Mouse (Mus musculus) forebrain, postnatal 0 days (tissue): ENCODE measurements around the gene Btbd11. TPM values are rescaled to one million over a fixed set of nuclear protein-coding genes. Genes with fewer than 3 reads are reported as not detected.

Experiments
- ATAC-seq: fragments of 200-750 bp; cut with Nextera tagmentation; 2 replicates; pipeline ENCODE4 v1.8.0; 2017; ENCODE audit warnings: mild to moderate bottlenecking, moderate library complexity
- DNase-seq: peaks from one replicate; pipeline ENCODE4 v3.0.0-alpha.2; 2015
- H3K27ac ChIP-seq: fragments of 300-500 bp; sonication (generic); 2 replicates; pipeline ENCODE4 v1.5.1; 2014; ENCODE audit warnings: low read depth, mild to moderate bottlenecking, antibody characterized with exemption, low read length, moderate library complexity, mixed read lengths
- H3K27me3 ChIP-seq: fragments of 300-500 bp; sonication (generic); 2 replicates; pipeline ENCODE4 v1.6.1; 2014; ENCODE audit warnings: mild to moderate bottlenecking, low read length, mixed read lengths; ENCODE audit not compliant: insufficient read depth
- H3K36me3 ChIP-seq: fragments of 300-500 bp; sonication (generic); 2 replicates; pipeline ENCODE4 v1.6.1; 2014; ENCODE audit warnings: mild to moderate bottlenecking, moderate library complexity; ENCODE audit not compliant: insufficient read depth
- H3K4me1 ChIP-seq: fragments of 300-500 bp; sonication (generic); 2 replicates; pipeline ENCODE4 v1.6.1; 2014; ENCODE audit warnings: antibody characterized with exemption; ENCODE audit not compliant: insufficient read depth
- H3K4me2 ChIP-seq: fragments of 300-500 bp; sonication (generic); 2 replicates; pipeline ENCODE4 v1.6.1; 2014; ENCODE audit warnings: low read depth, mild to moderate bottlenecking, moderate library complexity
- H3K4me3 ChIP-seq: fragments of 300-500 bp; sonication (generic); 2 replicates; pipeline ENCODE4 v1.5.1; 2014; ENCODE audit warnings: low read depth, low read length, mixed read lengths
- H3K9ac ChIP-seq: fragments of 300-500 bp; sonication (generic); 2 replicates; pipeline ENCODE4 v1.6.1; 2014; ENCODE audit warnings: mild to moderate bottlenecking
- H3K9me3 ChIP-seq: fragments of 300-500 bp; sonication (generic); 2 replicates; pipeline ENCODE4 v1.6.1; 2016; ENCODE audit warnings: low read length
- CTCF ChIP-seq: sonication (generic); IDR thresholded peaks from 2 replicates; pipeline ENCODE4 v1.5.1; 2016; ENCODE audit warnings: antibody characterized with exemption, control low read depth, low read depth
- WGBS: fragments of 180-500 bp; shearing (Covaris S2); extraction: QIAGEN DNeasy Blood & Tissue Kit; methylation state at CpG from one replicate; pipeline ENCODE4 v1.1.7; 2014; 5-methylcytosine and 5-hydroxymethylcytosine counted together
- polyA plus RNA-seq: library from polyadenylated mRNA; unstranded; fragments of >200 nt; fragmentation: Nextera tagmentation; extraction: Ambion mirVana; gene quantifications from 2 replicates; pipeline ENCODE4 v1.2.1, GENCODE M21; 2015
- total RNA-seq: library from RNA; depleted of rRNA; stranded (reverse); fragments of >200 nt; gene quantifications from 2 replicates; pipeline ENCODE4 v1.2.3, GENCODE M21; 2014; rRNA removed

The Btbd11 gene
- 17.6 and 22.5 TPM in 2 replicates for total RNA-seq
- polyA plus RNA-seq = 7.5 and 9.9 TPM in 2 replicates

GRCm38 (mm10) chr10:85386605-85387218, at the start of gene Btbd11:
Gene Btbd11 (plus strand): TSS chr10:85386814.
- Histone ChIP-seq H3K4me2 (peak within 1 kb of the TSS; percentile 99), H3K27me3 (no peaks in the 10 kb centered on the region), H3K27ac (peak within 1 kb of the TSS; percentile 50), H3K9ac (peak within 1 kb of the TSS; percentile 68), H3K36me3 (no peaks in the 10 kb centered on the region), H3K4me1 (0 out of 2 replicates have a peak, but pooled peaks cover 3% of the 10 kb centered on the region), H3K9me3 (no peaks in the 10 kb centered on the region), H3K4me3 (peak within 1 kb of the TSS; percentile 59)
- ATAC-seq = peak; percentile 95
- peak; percentile 36 for TF ChIP-seq CTCF
- DNase-seq = peak; percentile 92
- WGBS = 1% methylated on average over 46 of the region's 46 CpGs

GRCm38 (mm10) chr10:85338733-85339132, 47.9 kb upstream of the Btbd11 start:
- no peak for DNase-seq
- WGBS = 56% methylated on average over 12 of the region's 12 CpGs
- TF ChIP-seq CTCF = no peak
- Histone ChIP-seq H3K4me1 (no peaks in the 10 kb centered on the region), H3K9ac (no peak overlapping the region), H3K4me2 (no peak overlapping the region), H3K27ac (no peak overlapping the region), H3K27me3 (no peaks in the 10 kb centered on the region), H3K9me3 (no peaks in the 10 kb centered on the region), H3K4me3 (no peak overlapping the region), H3K36me3 (no peaks in the 10 kb centered on the region)
- no peak for ATAC-seq

- H3K27me3 ChIP-seq = no peaks in the 10 kb centered on the region
- DNase-seq = no peak
- WGBS = 72% methylated on average over 1 of the region's 1 CpGs
- H3K4me2 ChIP-seq = no peak overlapping the region
- no peak for ATAC-seq
- TF ChIP-seq CTCF = peak; percentile 19; the same call in 1 of the 2 replicates
- H3K4me1 ChIP-seq = no peaks in the 10 kb centered on the region
- H3K4me3 ChIP-seq = no peak overlapping the region
- no peaks in the 10 kb centered on the region for H3K36me3 ChIP-seq
- H3K9ac ChIP-seq = no peak overlapping the region
- H3K9me3 ChIP-seq = no peaks in the 10 kb centered on the region
- no peak overlapping the region for H3K27ac ChIP-seq
Observed at GRCm38 (mm10) chr10:85341867-85342266, 44.7 kb upstream of the Btbd11 start.

GRCm38 (mm10) chr10:85347171-85347570, 39.4 kb upstream of the Btbd11 start:
- no peaks in the 10 kb centered on the region for H3K9me3 ChIP-seq
- no peaks in the 10 kb centered on the region for H3K27me3 ChIP-seq
- H3K4me1 ChIP-seq = no peaks in the 10 kb centered on the region
- no peak overlapping the region for H3K4me2 ChIP-seq
- no peak overlapping the region for H3K4me3 ChIP-seq
- DNase-seq (no peak), ATAC-seq (no peak)
- no peak for TF ChIP-seq CTCF
- no peak overlapping the region for H3K9ac ChIP-seq
- no peaks in the 10 kb centered on the region for H3K36me3 ChIP-seq
- 86% methylated on average over 9 of the region's 9 CpGs for WGBS
- no peak overlapping the region for H3K27ac ChIP-seq

- DNase-seq = no peak
- Histone ChIP-seq H3K9ac (no peak overlapping the region), H3K36me3 (no peaks in the 10 kb centered on the region), H3K27ac (no peak overlapping the region), H3K9me3 (no peaks in the 10 kb centered on the region), H3K27me3 (no peaks in the 10 kb centered on the region), H3K4me1 (no peaks in the 10 kb centered on the region), H3K4me2 (no peak overlapping the region), H3K4me3 (no peak overlapping the region)
- ATAC-seq = no peak
- TF ChIP-seq CTCF = no peak
- 83% methylated on average over 2 of the region's 2 CpGs for WGBS
Observed at GRCm38 (mm10) chr10:85352505-85352904, 34.1 kb upstream of the Btbd11 start.

GRCm38 (mm10) chr10:85354270-85354669, 32.3 kb upstream of the Btbd11 start:
- no peaks in the 10 kb centered on the region; the same call in 1 of the 2 replicates for H3K27me3 ChIP-seq
- no peak overlapping the region for H3K4me3 ChIP-seq
- no peaks in the 10 kb centered on the region for H3K36me3 ChIP-seq
- no peak overlapping the region for H3K4me2 ChIP-seq
- DNase-seq (no peak), ATAC-seq (no peak)
- 93% methylated on average over 1 of the region's 1 CpGs for WGBS
- H3K9me3 ChIP-seq = no peaks in the 10 kb centered on the region
- H3K27ac ChIP-seq = no peak overlapping the region
- no peak for TF ChIP-seq CTCF
- no peaks in the 10 kb centered on the region for H3K4me1 ChIP-seq
- H3K9ac ChIP-seq = no peak overlapping the region

GRCm38 (mm10) chr10:85359501-85360066, 27.0 kb upstream of the Btbd11 start:
- Histone ChIP-seq H3K4me3 (no peak overlapping the region), H3K4me2 (no peak overlapping the region), H3K27me3 (no peaks in the 10 kb centered on the region; the same call in 1 of the 2 replicates), H3K4me1 (no peaks in the 10 kb centered on the region), H3K27ac (no peak overlapping the region), H3K9ac (no peak overlapping the region), H3K36me3 (no peaks in the 10 kb centered on the region), H3K9me3 (no peaks in the 10 kb centered on the region)
- WGBS = 89% methylated on average over 3 of the region's 3 CpGs
- ATAC-seq (no peak), DNase-seq (no peak)
- TF ChIP-seq CTCF = no peak
